Mouse (Mus musculus) frontal cortex, postnatal 14 days (tissue): ENCODE data around the gene Slc16a7.
A peak's percentile ranks its signal among the peaks of the same experiment; 100 is the strongest.

Source experiments
- DNase-seq, 2 experiments: peaks; one replicate each; pipeline ENCODE4 v3.0.0; 2022; ENCODE audit warnings: low spot score in 2 of 2

The Slc16a7 gene

DNA sequence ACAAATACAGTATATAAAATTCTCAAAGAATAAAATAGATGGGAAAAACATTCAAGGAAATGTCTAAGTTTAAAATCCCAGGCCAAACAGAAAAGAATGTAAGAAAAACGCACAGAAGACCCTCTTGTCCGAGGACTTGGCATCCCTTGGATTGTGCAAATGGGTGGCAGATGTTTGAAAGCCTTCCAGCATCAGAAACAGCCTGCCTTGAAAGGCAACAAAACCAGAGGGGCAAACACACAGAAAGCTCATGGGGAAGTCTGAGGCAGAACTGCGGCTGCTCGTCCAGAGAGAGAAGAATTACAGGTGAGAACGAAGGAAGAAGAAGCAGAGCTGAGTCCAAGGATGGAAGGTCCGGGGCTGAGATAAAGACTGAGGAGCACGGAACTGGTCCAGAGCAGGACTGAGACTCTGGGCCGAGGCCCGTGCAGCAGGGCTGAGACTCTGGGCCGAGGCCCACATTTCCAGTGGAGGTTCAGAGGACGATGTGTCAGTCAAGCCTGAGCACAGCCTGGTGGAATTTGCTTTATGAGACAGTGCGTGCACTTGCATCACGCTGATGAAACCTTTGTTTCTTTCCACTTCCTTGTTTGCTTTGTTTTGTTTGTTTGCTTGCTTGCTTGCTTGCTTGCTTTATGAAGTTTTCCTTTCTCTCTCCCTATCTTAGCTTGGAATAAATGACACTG lies 65.0 kb downstream of the Slc16a7 start:
- DNase-seq: no peak

DNA sequence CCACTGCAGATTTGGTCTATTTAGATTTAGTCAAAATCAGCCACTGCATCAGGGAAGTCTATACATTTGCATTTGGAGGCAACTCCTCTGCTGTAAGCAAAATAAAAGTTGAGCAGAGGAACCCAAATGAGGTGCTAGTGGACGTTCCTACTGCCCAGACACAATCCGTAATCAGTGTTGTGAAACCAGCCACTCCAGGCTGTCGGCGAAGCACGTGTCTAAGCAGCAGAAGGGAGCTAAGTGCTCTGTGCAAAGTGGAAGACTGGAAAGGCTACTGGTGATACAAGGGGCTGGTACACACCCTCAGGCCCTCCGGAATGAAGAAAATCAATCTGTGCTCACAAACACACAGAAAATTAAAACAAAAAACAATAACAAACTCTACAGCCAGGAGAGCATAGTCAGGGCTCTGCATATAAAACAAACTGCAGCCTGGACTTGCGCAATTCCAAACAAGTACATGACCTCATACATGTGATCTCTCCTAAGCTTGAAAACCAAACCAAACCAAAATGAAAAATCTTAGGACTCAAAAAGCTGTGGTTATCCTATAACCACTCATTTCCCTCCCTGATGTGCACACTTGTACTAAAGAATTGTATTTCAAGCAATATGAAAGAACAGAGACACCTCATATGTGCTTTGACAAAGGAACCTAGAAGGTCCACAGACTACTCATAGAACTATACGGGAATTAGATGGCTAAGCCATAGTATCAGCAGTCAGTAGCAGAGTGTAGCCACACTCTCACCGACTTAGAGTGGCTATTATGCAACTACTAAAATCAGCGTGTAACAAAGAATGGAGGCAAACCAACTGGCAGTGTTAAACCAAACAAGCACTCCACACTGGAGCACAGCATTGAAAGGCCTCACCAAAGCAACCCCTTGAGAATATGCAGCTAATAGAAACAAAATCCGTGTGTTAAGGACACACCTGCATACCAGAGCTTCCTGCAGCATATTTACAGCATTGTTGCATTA lies 67.5 kb downstream of the Slc16a7 start:
- DNase-seq: no peak

DNA sequence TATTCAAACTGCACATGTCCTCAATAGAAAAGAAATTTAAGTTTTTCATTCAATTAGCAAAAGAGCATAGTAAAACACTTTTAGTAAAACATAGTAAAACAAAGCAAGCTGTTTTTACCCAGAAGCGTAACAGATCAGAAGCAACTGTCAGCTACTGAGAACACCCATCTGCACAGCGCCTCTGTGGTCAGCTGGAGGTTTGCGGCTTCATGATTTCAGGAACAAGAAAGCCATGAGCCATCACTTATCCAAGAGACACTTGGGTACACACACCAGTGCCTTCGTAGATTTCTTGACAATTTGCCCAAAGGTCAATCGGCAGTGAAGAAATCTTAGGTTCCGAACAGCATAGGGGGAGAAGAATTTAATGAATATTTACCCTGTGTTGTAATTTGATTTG lies 71.9 kb downstream of the Slc16a7 start:
- no peak for DNase-seq

DNA sequence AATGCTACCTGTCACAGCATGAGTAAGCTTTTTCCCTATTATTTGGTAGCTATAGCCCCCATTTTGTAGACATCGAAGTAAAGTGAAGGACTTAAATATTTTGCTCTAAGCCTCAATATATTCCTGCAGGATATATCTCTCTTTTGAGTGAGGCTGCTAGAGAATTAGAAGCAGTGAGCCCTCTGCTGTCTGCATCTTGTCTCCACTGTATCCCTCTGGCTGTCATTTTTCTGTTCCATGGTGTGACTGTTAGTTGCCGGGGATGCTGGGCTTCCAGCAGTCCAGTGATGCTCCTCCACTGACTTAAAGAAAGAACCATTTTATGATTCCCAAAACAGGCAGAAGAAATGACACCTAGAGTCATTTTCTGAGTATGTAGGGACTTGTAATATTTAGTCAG lies 78.4 kb downstream of the Slc16a7 start:
- DNase-seq: no peak

DNA sequence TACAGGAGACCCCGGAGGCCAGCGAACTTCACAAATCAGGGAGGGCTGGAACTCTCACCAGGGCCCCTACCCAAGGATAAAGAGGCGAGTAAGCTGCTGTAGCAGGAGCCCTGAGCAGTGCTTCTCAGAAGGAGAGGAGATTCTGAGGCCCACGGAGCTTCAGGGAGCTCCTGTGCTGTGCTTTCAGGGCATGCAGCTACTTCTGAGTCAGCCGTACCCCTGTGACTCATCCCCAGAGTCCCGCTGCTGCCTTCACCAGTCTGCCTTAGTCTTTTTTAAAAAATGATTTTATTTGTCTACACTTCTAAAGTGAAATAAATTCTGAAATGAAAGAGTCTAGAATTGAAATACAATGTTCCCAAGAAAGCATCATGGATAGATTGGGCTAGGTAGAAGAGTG lies 91.2 kb downstream of the Slc16a7 start:
- DNase-seq: no peak

DNA sequence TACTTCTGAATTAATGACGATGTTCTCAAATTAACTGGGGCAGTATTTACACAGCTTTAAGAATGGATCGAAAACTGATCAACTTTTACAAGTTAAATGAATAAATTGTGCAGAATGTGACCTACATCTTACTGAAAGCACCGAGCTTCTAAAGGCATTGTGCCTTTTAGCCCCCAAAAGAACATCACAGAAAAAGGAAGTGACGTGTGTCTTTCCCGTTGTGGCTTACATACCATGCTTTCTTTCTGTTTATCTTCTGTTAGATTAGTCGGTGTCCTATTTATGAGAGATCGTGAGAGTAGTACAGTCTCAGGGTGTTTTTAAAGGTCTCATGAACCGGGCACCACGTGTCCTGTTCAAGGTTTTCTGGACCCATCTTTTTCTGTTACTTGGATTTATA lies 98.9 kb downstream of the Slc16a7 start:
- no peak for DNase-seq

DNA sequence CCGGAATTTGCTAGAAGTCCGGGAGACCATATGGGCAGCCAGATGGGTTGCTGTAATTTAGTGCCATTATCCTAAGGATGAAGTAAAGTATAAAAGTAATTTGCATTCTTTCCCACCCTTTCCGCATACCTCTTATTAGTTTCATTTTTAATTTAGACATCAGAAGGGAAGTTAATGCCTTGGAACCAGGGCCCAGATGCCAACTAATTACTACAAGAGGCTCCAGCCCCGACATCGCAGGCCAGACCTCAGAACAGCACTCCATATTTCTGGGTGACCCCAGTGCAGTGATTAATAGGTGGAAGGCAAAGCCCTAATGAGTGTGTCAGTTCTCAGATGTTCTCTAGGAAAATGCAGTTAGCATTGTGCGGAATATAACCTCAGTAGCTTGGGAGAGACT lies 100.7 kb downstream of the Slc16a7 start:
- no peak for DNase-seq

DNA sequence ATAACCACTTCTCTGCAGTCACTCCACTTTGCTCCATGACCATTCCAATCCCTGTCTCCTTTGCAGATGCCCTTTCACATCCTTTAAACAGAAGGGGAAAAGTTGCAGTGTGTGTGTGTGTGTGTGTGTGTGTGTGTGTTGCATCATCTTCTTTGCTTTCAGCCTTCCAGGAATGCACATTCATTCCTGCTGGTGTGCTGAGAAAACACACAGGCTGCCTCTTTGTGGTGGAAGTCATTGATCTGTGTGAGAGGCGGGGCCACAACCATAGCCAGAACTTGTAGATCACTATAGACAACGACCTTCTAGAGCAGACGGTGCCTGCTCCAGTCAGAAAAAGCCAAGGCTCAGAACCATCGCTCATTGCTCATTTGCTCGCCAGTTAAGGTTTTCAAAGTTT lies 103.9 kb downstream of the Slc16a7 start:
- no peak for DNase-seq

DNA sequence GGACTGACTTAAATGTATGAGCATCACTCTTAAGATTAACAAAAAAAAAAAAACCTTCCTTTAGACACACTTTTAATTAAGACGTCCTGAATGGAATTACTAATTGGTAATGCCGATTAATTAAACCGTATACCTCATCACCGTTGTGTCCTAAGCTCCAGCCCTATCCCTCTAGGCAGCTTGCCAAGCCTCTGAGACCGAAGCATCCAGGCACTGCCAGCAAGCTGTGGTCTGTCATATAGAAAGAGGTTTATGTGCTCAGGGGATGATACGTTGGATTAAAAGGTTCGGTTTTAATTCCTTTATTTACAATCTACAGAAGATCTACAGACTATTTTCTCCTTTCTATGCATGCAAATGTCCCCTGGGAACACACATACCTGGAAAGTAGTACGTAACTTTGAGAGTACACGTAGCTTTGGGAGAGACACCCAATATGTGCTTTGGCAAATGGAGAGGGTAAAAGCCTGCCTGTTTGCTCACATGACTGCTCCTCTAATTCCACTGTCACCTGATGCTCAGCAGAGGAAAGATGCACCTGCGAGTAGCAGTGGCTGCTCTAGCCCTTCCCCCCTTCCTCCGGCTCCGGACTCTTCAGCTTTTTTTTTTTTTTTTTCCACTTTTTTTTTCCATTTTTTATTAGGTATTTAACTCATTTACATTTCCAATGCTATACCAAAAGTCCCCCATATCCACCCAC lies 114.0 kb downstream of the Slc16a7 start:
- no peak for DNase-seq

DNA sequence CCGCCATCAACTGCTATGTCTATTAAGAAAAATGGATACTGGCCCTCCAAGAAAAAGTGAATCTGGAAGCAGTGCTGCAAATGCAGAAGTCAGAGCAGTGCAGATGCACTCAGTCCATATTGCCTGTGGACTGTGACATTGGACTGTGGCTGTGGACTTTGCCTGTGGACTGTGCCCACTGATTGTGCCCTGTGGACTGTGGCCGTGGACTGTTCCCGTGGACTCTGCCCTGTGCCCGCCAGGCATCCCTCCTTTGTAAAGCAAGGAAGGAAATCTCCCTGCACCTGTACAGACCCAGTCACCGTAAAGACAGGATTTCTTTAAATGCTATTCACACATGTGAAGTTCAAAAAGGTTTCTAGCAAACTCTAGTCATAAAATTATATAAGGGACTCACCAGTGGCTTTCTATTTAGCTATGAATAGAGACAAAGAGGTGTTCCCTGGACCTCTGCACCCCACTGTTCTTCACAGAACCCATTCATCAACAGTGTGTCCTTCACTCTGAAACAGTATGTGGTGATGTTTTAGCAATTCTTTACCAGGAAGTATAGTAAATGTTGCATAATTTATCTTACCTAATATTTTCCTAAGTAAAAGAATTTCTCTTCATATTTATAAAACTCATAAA lies 114.6 kb downstream of the Slc16a7 start:
- DNase-seq: no peak

DNA sequence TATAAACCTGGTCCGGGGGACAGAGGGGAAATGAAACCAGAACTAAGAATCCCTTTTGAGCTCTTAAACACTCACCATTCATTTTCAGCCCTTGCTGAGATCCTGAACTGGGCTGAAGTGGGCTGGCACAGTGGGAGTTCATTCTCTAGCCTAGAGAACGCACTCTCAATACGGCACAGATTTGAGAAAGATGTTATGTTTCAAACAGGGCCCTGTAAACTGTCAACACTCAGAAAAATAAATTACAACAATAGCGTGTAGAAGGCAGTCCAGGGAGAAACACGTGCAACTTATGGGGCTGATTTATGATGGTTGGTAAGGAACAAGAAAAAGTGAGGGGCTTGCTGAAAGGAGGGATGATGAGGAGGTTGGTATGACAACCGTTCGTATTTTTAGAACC lies 115.5 kb downstream of the Slc16a7 start:
- no peak for DNase-seq

DNA sequence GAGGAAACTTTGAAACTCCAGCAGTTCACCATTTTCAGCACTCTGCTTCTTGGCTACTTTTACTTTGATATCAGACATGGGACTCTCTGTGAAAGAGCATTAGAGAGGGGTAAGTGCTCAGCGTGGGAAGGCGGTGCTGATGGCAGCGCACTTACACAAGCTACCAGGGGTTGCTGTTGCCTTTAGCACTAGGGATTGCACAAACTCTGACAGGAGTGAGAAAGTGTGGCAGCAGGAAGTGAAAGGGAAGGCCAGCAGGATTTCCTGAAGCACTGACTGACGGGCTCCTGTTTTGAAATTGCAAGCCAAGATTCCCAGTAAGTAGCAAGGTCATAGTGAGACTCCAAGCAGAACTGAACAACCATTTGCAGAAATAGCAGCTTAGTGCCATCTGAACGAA lies 117.8 kb downstream of the Slc16a7 start:
- DNase-seq: no peak

DNA sequence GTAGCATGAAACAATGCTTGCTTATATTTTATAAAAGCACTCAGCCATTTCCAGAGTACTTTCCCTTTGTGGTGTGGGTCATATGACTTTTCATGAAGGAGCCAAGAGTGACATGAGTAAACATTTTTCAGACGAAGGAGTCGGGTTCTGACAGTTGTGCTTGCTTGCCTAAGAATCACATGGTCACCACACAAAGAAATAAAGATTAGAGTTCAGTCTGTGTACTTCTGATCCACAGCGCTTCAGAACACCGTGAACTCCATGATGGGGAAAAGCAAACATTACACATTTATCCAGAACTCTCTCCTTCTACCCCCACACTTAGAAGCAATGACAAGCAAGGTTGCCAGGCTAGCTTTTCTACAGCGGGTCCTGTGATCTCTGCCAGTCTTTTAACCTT lies 119.0 kb downstream of the Slc16a7 start:
- DNase-seq: no peak

DNA sequence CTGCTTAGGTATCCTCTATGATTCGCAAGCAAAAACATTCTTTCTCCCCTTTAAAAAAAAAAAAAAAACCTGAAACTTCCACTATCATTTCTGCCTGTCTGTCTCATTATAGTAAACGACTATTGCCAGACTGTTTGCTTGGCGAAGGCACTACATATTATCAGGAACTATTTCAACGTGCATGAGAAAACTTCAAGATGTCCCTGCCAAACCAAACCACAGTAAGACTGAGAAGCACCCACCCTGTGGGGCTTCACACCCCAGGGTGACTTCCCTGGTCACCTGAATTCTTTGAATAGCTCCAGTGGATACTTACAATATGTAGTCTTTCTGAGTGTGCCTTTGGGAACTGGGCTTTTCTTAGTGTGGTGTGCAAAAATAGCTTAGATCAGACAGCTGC lies 122.9 kb downstream of the Slc16a7 start:
- DNase-seq: no peak

DNA sequence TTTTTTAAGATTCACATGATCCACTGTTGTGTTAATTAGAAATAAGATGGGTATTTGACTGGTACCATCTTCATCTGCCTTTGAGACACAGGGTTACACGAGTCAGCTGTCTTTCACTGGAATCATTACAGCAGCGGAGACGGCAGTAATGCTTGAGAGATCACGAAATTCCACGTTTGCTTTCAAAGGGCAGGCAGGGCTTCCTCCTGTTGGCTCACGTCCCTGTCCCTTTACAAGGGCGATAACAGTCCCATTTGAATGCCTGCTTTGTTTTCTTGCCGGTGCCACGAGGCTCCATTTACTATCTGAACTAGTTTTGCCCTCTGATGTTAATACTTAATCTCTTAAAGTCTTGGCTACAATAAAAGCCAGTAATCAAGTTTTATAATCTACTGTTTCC lies 123.4 kb downstream of the Slc16a7 start:
- DNase-seq: no peak

DNA sequence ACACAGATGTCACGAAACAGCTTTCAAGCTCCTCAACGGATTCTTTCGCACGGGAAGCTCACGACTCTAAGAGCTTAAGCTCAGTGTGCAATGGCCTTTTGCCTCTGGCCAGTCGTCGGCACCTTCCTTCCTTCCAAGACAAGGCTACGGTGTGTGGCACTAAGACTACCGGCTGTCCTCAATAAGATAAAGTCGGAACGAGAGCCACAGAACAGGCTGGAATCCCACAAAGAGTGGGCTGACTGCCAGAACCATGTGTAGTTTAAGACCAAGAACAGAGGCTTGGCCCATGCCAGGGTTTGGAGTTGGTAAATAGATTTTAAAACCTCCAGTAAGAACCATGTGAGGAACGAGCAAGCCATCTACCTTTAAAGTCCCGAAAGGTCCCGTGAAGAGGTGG lies 123.8 kb downstream of the Slc16a7 start:
- no peak for DNase-seq

DNA sequence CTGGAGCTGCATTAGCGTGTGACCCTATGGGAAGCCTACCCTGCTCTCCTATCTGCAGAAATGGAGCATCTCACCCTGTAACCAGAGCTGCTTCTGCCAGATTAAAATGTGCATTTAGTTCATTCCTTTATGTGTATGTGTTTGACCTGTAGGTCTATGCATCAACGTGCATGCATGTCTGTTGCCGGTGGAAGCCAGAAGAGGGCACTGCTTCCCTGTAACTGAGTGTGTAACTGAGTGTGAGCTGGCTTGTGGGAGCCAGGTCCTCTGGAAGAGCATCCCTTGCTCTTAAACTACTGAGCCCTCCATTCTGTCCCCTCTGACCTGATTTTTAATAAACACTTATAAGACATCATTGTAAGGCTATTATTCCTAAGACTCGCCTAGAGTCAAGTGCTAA lies 124.3 kb downstream of the Slc16a7 start:
- DNase-seq: peak in 1 of 2 experiments; percentile 39

DNA sequence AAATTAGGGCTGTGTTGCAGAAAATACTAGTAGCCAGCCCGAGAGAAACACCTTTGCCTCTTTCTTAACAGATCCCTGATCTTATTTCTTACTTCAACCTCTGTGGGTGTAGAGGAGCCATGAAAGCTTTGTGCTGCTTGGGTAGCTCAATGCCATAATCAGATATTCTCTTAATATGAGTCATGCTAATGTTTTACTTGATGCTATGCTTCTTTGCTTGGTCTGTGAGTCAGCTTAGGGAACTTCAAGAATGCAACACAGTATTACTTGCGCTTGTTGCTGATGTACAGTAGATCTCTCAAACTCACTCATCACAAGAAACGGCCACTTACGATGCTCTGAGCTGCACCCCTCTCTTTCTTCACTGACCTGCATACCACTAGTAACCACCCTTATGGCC lies 133.4 kb downstream of the Slc16a7 start:
- DNase-seq: no peak

DNA sequence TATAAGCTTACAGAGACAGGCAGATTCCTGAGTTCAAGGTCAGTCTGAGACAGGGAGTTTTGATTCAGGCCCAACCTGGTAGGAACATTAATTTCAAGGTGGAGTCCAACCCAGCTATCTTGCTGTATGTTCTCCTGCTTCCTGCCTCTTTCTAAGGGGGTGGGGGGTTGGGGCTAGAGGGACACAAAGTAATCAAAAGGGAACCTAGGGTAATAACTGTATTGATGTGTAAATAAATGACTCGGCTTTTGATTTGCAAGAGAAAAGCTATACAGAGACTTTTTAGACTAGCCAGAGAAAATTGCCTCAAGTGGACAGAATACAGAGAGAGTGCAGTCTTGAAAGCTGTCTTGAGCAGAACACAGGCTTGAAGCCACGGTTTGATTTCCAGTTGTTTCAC lies 174.7 kb downstream of the Slc16a7 start:
- DNase-seq: no peak

DNA sequence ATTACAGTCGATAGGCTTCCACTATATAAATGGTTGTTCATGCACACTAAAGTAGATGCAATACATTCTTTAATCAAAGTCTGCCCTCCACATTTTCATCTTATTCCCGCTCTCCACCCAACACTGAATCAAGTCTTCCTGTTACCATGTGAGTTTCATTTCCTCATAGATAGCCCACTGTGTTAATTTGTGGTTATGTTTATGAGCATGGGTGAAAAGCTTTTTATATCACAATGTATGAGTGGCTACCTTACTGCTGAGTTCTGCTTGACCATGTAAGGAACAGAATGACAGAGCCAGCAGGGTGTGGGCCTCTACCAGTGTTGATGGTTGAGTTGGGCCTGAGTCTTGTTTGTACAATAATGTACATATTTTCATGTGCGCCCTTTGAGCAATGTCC lies 175.5 kb downstream of the Slc16a7 start:
- DNase-seq: no peak

DNA sequence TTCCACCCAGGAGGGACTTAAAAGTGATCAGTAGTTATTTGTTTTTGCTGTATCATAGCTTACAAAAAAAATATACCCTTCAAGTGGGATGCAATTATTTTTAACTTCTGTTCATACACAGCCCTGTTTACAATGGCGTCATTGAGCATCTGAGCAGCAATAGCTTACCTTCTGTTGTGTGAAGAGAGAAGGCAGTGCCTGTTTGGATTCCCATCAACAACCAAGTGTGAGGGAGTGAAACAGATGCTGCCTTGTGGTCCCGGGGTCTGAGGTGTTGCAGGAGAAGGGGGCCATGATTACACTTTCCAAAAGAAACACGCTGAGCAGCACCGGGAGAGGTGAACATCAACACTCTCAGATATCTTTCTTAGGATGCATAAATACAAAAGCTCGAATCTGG lies 201.7 kb downstream of the Slc16a7 start:
- no peak for DNase-seq

DNA sequence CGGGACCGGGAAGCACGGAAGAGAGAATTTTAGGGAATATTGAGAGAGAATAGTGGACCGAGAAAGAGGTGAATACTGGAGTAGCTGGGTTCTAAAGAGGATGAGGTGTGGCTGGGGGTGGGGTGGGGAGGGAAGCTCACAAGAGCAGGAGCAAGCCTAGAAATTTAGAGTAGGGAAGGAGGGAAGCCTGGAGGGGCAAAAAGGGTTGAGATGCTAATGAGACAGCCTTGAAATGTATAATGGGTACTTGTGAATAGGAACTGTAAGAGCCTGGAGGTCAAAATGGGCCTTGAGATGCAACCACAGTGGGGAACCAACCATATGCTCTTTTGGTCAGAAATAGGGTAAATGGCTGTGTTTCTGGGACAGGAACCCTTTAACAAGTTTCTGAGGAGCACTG lies 203.9 kb downstream of the Slc16a7 start:
- DNase-seq: no peak
